Mouse (Mus musculus): ENCODE results near the gene Ptprm. TPM values are rescaled to one million over a fixed set of nuclear protein-coding genes. Genes with fewer than 3 reads are reported as not detected.

Ptprm gene
- polyA plus RNA-seq, 1 experiment from 2014 or later: 1.0 TPM

- ATAC-seq (ENCODE audit: low read depth) (no peak), DNase-seq (no peak)
- WGBS (ENCODE audit: insufficient replicate concordance): 55% methylated on average over 2 of the region's 2 CpGs
Measured at GRCm38 (mm10) chr17:66674667-66675066, 679.6 kb downstream of the Ptprm start.

GRCm38 (mm10) chr17:66671715-66672230, 682.5 kb downstream of the Ptprm start:
- Histone ChIP-seq H3K9me3 (replicated peaks) (no peaks in the 10 kb centered on the region), H3K4me3 (replicated peaks) (no peak overlapping the region), H3K36me3 (no peaks in the 10 kb centered on the region), H3K4me1 (replicated peaks) (no peaks in the 10 kb centered on the region), H3K27ac (no peak overlapping the region), H3K4me2 (no peak overlapping the region), H3K9ac (no peak overlapping the region), H3K27me3 (no peaks in the 10 kb centered on the region)
- ATAC-seq (ENCODE audit: low read depth): no peak
- WGBS (ENCODE audit: insufficient replicate concordance): 76% methylated on average over 16 of the region's 16 CpGs
- DNase-seq: no peak

More at GRCm38 (mm10) chr17:66674667-66675066, 679.6 kb downstream of the Ptprm start:
- no peak overlapping the region for H3K4me2 ChIP-seq
- H3K27ac ChIP-seq: no peak overlapping the region
- no peaks in the 10 kb centered on the region for H3K9me3 ChIP-seq (replicated peaks)
- no peaks in the 10 kb centered on the region for H3K27me3 ChIP-seq
- H3K4me1 ChIP-seq (replicated peaks): no peaks in the 10 kb centered on the region
- H3K9ac ChIP-seq: no peak overlapping the region
- no peak overlapping the region for H3K4me3 ChIP-seq (replicated peaks)
- H3K36me3 ChIP-seq: no peaks in the 10 kb centered on the region

- Histone ChIP-seq H3K36me3 (no peaks in the 10 kb centered on the region), H3K9ac (no peak overlapping the region), H3K27ac (no peak overlapping the region), H3K4me3 (replicated peaks) (no peak overlapping the region), H3K9me3 (replicated peaks) (no peaks in the 10 kb centered on the region), H3K4me1 (replicated peaks) (no peaks in the 10 kb centered on the region), H3K27me3 (no peaks in the 10 kb centered on the region), H3K4me2 (no peak overlapping the region)
- WGBS (ENCODE audit: insufficient replicate concordance): 66% methylated on average over 8 of the region's 8 CpGs
- ATAC-seq (ENCODE audit: low read depth) (no peak), DNase-seq (no peak)
Measured at GRCm38 (mm10) chr17:66671287-66671686, 683.0 kb downstream of the Ptprm start.

- Histone ChIP-seq H3K27ac (no peak overlapping the region), H3K4me2 (no peak overlapping the region), H3K9ac (no peak overlapping the region), H3K27me3 (no peaks in the 10 kb centered on the region), H3K9me3 (replicated peaks) (no peaks in the 10 kb centered on the region), H3K4me1 (replicated peaks) (no peaks in the 10 kb centered on the region), H3K36me3 (no peaks in the 10 kb centered on the region), H3K4me3 (replicated peaks) (no peak overlapping the region)
- DNase-seq: no peak
- 61% methylated on average over 3 of the region's 3 CpGs for WGBS (ENCODE audit: insufficient replicate concordance)
- no peak for ATAC-seq (ENCODE audit: low read depth)
Measured at GRCm38 (mm10) chr17:66665791-66666190, 688.5 kb downstream of the Ptprm start.

- DNase-seq (no peak), ATAC-seq (ENCODE audit: low read depth) (no peak)
- Histone ChIP-seq H3K4me2 (no peak overlapping the region), H3K4me1 (replicated peaks) (no peaks in the 10 kb centered on the region), H3K4me3 (replicated peaks) (no peak overlapping the region), H3K27ac (no peak overlapping the region), H3K36me3 (no peaks in the 10 kb centered on the region), H3K27me3 (no peaks in the 10 kb centered on the region), H3K9me3 (replicated peaks) (no peaks in the 10 kb centered on the region), H3K9ac (no peak overlapping the region)
- WGBS (ENCODE audit: insufficient replicate concordance): 51% methylated on average over 3 of the region's 3 CpGs
Measured at GRCm38 (mm10) chr17:66665201-66665756, 689.0 kb downstream of the Ptprm start.

GRCm38 (mm10) chr17:66664796-66665195, 689.5 kb downstream of the Ptprm start:
- WGBS (ENCODE audit: insufficient replicate concordance): 57% methylated on average over 10 of the region's 10 CpGs
- ATAC-seq (ENCODE audit: low read depth) (no peak), DNase-seq (no peak)
- Histone ChIP-seq H3K9ac (no peak overlapping the region), H3K36me3 (no peaks in the 10 kb centered on the region), H3K4me3 (replicated peaks) (no peak overlapping the region), H3K27me3 (no peaks in the 10 kb centered on the region), H3K4me1 (replicated peaks) (no peaks in the 10 kb centered on the region), H3K27ac (no peak overlapping the region), H3K9me3 (replicated peaks) (no peaks in the 10 kb centered on the region), H3K4me2 (no peak overlapping the region)

GRCm38 (mm10) chr17:66659242-66659641, 695.0 kb downstream of the Ptprm start:
- Histone ChIP-seq H3K27ac (no peak overlapping the region), H3K27me3 (no peaks in the 10 kb centered on the region), H3K9me3 (replicated peaks) (no peaks in the 10 kb centered on the region), H3K36me3 (no peaks in the 10 kb centered on the region), H3K4me3 (replicated peaks) (no peak overlapping the region), H3K4me1 (replicated peaks) (no peaks in the 10 kb centered on the region), H3K9ac (no peak overlapping the region), H3K4me2 (no peak overlapping the region)
- DNase-seq: no peak
- 51% methylated on average over 3 of the region's 3 CpGs for WGBS (ENCODE audit: insufficient replicate concordance)
- no peak for ATAC-seq (ENCODE audit: low read depth)

- Histone ChIP-seq H3K4me1 (replicated peaks) (no peaks in the 10 kb centered on the region), H3K27ac (no peak overlapping the region), H3K4me2 (no peak overlapping the region), H3K4me3 (replicated peaks) (no peak overlapping the region), H3K27me3 (no peaks in the 10 kb centered on the region), H3K9ac (no peak overlapping the region), H3K9me3 (replicated peaks) (0 out of 2 replicates have a peak, but pooled peaks cover 2% of the 10 kb centered on the region), H3K36me3 (no peaks in the 10 kb centered on the region)
- ATAC-seq (ENCODE audit: low read depth): no peak
- DNase-seq: no peak
- WGBS (ENCODE audit: insufficient replicate concordance): 69% methylated on average over 7 of the region's 7 CpGs
Measured at GRCm38 (mm10) chr17:66637951-66638722, 716.1 kb downstream of the Ptprm start.

- no peak overlapping the region for H3K27ac ChIP-seq
- no peak overlapping the region for H3K4me3 ChIP-seq (replicated peaks)
- no peaks in the 10 kb centered on the region for H3K36me3 ChIP-seq
- no peaks in the 10 kb centered on the region for H3K9me3 ChIP-seq (replicated peaks)
- H3K27me3 ChIP-seq: no peaks in the 10 kb centered on the region
- DNase-seq: no peak
- WGBS (ENCODE audit: insufficient replicate concordance): 64% methylated on average over 13 of the region's 13 CpGs
- ATAC-seq (ENCODE audit: low read depth): no peak
- H3K4me1 ChIP-seq (replicated peaks): no peaks in the 10 kb centered on the region
- no peak overlapping the region for H3K4me2 ChIP-seq
- H3K9ac ChIP-seq: no peak overlapping the region
Measured at GRCm38 (mm10) chr17:66619996-66620656, 734.1 kb downstream of the Ptprm start.

GRCm38 (mm10) chr17:66619255-66619826, 734.9 kb downstream of the Ptprm start:
- 67% methylated on average over 3 of the region's 3 CpGs for WGBS (ENCODE audit: insufficient replicate concordance)
- H3K9ac ChIP-seq: no peak overlapping the region
- no peak overlapping the region for H3K4me3 ChIP-seq (replicated peaks)
- no peaks in the 10 kb centered on the region for H3K27me3 ChIP-seq
- H3K9me3 ChIP-seq (replicated peaks): no peaks in the 10 kb centered on the region
- H3K4me2 ChIP-seq: no peak overlapping the region
- H3K36me3 ChIP-seq: no peaks in the 10 kb centered on the region
- ATAC-seq (ENCODE audit: low read depth): no peak
- no peak overlapping the region for H3K27ac ChIP-seq
- no peak for DNase-seq
- no peaks in the 10 kb centered on the region for H3K4me1 ChIP-seq (replicated peaks)
